Mouse (Mus musculus): ENCODE data around the gene Eif2b3.

Gene Eif2b3

DNA sequence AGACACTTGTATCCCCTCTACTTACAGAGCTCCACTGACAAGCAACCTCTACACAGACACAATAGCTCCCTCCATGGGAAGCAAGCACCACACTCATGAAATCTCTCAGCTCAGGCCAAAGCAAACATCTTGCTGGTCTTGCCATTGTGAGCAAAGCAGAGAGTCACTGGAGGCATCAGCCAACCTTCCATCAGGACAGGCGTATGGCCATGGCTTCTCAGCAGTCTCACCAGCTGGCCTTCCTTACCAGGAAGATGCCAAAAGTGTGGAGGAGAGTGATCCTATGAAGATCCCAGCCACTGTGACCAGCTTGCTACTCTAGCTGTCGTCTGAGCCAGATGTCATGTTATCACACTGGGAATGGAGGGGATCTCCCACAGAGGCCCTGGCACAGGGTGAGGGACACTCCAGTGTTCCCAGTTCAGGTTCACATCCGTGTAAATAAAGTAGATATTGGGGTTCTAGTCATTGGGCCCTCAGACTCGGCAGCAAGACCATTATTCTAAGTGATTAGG, 4.2 kb upstream of the Eif2b3 start:
- DNase-seq (ENCODE audit: low read depth, low spot score) = no peak

- no peak for DNase-seq (ENCODE audit: low read depth, low spot score)
Observed at GRCm38 (mm10) chr4:117017738-117018137, 1.5 kb upstream of the Eif2b3 start.

- DNase-seq (ENCODE audit: low read depth, low spot score) = no peak
Observed at GRCm38 (mm10) chr4:117018327-117018726, 875 bp upstream of the Eif2b3 start.

DNA sequence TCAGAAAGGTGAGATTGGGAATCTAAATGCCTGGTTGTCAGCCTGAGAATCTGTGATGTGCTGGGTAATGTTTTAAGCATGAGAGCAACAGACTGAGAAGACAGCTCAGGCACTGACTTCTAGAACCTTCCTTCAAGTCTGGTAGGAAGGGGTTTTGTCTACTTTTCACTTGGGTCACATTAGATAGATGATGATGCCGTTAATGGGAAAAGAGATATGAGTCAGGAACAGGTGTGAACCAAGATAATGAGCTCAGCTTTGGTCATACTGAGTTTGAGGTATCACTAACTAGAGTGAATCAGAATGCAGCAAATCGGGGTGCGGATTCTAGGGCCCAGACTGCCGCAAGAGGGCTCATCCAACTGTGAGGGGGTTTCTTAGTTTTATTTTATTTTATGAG, 4.3 kb downstream of the Eif2b3 start:
- DNase-seq (ENCODE audit: low read depth, low spot score) = no peak

GRCm38 (mm10) chr4:117031105-117031504, 11.9 kb downstream of the Eif2b3 start:
- DNase-seq (ENCODE audit: low read depth, low spot score) = no peak

DNA sequence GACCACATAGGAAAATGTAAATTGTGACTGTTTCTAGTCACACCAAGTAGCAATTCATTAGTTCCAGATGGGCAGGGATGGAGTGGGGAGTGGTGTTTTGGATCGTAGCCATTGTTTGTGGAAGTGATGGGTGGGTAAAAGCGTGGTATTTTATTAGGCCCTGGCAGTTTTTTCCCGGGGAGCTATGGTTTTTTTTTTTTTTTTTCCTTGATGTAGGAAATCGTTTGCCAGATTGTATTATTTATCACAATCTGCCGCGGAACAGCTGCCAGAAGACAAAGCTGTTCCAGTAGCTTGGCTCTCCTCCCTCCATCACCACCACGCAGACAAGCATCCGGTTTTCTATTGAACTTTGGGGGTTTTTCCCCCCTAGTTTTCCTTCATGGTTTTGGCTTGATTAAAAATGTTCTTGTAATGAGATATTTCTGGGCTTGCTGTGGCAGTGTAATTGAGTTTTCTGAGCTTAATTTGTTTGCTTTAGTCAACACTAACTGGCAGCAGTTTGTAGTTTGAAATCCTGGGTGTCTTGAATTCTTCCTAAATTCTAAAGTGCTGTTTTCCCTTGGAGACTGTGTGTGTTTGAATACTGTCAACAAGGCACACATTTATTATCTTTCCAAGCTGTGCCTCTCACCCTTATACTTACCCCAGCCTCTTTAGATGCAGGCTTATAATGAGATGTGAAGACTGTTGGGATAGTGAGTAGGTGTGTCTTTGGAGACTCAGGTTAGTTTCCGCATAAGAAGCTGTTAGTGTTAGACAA, 20.9 kb downstream of the Eif2b3 start:
- DNase-seq (ENCODE audit: low read depth, low spot score) = peak; percentile 48

GRCm38 (mm10) chr4:117040791-117041190, 21.6 kb downstream of the Eif2b3 start:
- no peak for DNase-seq (ENCODE audit: low read depth, low spot score)

DNA sequence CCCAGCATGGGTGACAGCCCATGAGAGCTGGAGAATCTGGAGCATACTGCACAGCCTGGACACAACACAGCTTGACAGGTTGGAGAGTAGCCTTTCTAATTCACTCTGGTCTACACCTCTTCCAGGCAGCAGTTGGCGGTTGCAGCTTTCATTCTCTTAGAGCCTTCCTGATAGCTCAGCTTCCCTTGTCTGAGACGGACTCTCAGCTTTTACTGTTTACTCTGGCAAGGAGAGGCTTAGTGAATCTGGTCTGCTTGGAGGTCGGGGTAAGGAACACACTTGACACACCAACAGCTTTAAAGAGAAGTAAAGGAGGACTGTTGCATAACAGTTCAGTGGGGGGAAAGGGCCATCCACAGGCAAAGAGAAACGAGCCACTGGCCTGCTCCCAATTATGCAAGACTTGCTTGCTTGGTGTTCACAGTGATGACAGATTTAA, 22.1 kb downstream of the Eif2b3 start:
- DNase-seq (ENCODE audit: low read depth, low spot score) = no peak

DNA sequence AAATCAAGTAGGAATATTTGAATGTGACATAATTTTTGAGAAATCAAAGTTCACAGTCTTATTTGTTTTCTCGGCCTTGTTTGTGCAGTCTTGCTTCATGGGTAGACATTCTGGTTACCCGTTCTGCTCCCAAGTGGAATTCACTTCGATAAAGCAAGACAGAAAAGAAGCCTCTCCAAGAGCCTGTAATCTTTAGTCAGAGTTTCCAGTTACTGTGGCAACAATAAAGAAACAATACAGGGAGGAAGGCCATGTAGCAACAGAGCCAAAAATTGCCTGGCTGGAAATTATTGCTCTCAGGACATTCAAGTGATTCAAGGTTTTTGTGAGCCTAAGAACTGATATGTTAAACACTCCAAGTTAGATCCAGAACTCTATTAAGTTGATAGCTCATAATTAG, 29.6 kb downstream of the Eif2b3 start:
- no peak for DNase-seq (ENCODE audit: low read depth, low spot score)

DNA sequence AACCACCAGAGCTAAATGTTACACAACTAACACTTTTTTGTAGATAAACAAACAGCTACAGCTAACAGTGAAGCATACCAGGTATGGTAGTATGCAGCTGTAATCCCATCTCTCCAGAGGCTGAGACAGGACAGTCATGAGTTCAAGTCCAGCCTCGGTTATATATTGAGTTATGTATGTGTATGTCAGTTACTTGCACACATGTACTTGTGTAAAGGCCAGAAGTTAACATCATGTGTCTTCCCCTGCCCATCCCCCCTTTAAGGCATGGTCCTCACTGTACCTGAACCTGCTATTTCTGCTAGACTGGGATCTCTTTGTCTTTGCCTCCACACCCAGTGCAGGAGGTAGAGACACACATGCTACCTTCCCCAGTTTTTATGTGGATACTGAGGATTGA, 30.3 kb downstream of the Eif2b3 start:
- no peak for DNase-seq (ENCODE audit: low read depth, low spot score)

DNA sequence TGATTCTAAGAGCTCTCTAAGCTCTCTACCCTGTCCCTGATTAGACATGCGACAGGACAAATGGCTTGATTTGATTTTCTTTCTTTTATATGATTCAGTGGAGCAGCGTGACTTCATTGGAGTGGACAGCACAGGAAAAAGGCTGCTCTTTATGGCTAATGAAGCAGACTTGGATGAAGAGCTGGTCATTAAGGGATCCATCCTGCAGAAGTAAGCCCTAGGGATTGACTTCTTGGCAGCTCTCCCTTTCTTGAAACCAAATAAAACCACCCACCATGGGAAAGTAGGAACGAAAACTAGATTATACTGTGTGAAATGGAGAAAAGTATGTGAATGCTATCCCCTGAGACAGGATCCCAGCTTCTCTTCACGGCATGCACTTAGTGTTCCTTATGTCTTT, 33.4 kb downstream of the Eif2b3 start:
- DNase-seq (ENCODE audit: low read depth, low spot score) = no peak

DNA sequence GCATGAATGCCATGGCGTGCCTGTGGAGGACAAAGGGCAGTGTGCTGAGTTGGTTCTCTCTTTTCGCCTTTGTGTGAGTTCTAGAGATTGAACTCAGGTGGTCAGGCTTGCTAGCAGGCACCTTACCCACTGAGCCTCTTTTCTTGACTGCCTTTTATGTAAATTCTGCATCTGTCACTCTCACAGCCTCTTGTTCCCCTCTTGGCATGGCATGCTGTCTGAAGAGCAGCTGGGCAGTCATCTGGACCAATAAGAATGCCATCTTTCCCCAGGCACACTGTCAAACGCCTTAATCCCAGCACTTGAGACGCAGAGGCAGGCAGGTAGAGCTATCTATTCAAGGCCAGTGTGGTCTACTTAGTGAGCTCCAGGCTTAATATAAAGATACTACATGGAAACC, 34.8 kb downstream of the Eif2b3 start:
- DNase-seq (ENCODE audit: low read depth, low spot score) = no peak

DNA sequence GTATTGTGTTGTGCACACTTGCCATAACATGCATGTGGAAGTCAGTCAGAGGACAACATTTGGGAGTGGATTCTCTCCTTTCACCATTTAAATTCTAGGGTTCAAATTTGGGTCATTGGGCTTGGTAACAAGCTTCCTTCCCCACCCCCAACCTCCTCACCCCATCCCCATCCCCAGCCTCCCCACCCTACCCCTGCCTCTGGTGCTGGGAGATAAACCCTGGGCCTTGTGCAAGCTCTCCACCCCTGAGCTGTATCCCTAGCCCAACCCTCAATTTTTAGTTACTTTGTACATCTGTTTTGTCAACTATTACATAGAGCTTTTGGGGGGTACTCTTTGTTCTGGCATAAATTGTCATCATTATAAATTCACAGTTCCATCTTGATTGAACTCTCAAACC, 36.9 kb downstream of the Eif2b3 start:
- no peak for DNase-seq (ENCODE audit: low read depth, low spot score)

DNA sequence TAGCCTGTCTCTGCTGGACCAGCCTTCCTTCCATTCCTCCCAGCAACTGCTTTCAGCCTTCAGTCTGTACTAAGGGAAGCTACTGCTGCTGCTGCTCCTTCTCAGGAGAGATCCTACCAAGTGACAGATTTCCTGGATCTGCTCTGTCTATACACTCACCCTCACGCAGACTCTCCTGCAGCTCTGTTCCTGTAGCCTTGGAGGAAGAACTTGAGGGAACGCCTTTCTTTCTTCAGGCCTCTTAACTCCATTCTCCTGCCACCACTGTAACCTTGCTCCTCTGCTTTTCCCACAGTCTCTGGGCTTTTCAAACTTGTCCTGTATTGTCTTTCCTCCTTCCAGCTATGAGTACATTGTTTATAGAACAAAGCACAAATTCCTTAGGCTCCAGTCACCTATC, 37.3 kb downstream of the Eif2b3 start:
- DNase-seq (ENCODE audit: low read depth, low spot score) = no peak

- DNase-seq (ENCODE audit: low read depth, low spot score) = no peak
Observed at GRCm38 (mm10) chr4:117058512-117058911, 39.3 kb downstream of the Eif2b3 start.

DNA sequence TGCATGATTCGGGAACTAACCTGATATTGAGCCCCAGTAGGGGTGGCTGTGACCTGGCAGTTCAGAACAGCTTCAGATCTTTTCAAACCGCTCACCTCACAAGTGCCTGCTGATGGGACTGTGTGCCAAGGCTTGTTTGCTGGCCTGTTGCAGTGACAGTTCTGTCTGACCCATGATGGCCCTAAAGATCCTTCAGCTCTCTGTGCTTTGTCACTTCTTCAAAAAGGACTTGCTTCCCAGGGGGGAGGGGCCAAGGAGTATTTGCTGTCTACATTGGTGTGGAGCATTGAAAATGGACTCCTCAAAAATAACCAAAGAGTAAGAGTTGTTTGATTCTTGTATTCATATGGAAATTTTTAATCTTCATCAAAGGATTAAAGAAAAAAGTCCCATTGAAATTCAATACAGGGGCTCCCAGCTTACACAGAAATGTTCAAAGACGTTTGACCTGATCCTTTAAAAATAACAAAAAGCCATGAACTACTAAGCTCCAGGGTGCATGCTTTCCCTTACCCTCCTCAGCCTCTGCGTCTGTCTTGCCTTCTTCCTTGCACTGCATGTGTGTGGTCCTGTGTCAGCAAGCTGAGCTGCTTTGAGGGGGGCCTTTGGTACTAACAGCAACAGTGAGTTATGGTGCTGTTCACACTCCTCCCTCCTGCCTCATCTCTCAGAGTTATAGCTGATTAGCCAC, 43.6 kb downstream of the Eif2b3 start:
- no peak for DNase-seq (ENCODE audit: low read depth, low spot score)

- DNase-seq (ENCODE audit: low read depth, low spot score) = no peak
Observed at GRCm38 (mm10) chr4:117068035-117068434, 48.8 kb downstream of the Eif2b3 start.

- DNase-seq (ENCODE audit: low read depth, low spot score) = no peak
Observed at GRCm38 (mm10) chr4:117069647-117070046, 50.4 kb downstream of the Eif2b3 start.

- no peak for DNase-seq (ENCODE audit: low read depth, low spot score)
Observed at GRCm38 (mm10) chr4:117070624-117071023, 51.4 kb downstream of the Eif2b3 start.

- DNase-seq (ENCODE audit: low read depth, low spot score) = no peak
Observed at GRCm38 (mm10) chr4:117071183-117071582, 52.0 kb downstream of the Eif2b3 start.

GRCm38 (mm10) chr4:117087948-117088640, 68.9 kb downstream of the Eif2b3 start:
- DNase-seq (ENCODE audit: low read depth, low spot score) = no peak

DNA sequence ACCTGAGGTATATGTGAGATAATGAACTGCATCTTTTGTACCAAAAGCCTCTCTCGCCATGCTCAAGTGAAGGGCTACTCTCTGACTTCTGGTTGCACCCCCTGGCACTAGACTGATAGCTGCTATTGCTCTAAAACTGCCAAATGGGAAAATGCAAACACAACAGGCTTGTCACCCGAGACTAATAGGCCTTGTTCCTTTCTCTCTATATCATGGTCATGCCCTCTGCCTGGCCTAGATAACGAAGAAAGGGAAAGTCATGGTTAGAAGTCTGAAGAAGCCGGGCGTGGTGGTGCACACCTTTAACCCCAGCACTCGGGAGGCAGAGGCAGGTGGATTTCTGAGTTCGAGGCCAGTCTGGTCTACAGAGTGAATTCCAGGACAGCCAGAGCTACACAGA, 71.4 kb downstream of the Eif2b3 start:
- DNase-seq (ENCODE audit: low read depth, low spot score) = no peak
